Mouse (Mus musculus): ENCODE data around the gene Pphln1.

The Pphln1 gene

DNA sequence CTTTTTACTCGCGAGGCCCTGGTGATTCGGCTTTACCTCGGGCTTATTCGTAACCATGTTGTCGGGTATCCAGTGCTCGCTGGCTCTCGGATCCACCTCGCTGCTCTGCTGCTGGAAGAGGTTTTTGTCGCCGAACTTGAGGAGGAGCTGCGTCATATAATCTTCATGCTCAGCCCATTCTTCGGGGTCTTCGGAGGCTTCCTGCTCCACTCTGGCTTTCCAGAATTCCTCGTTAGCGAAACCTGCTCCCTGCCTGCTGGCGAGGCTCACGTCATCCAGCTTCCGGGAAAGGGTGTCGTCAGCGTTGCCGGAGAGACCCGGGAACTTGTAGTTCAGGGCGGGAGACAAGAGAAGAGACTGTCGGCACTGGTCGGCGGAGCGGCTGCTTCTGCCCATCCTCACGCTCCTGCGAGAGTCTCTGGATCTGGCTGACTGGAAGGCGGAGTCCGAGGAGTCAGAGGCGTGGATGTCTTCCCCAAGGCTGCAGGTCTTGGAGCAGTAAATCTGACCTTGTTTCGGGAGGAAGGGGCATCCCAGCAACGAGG, 105.1 kb downstream of the Pphln1 start:
- DNase-seq (ENCODE audit: low read depth, low spot score) = no peak

DNA sequence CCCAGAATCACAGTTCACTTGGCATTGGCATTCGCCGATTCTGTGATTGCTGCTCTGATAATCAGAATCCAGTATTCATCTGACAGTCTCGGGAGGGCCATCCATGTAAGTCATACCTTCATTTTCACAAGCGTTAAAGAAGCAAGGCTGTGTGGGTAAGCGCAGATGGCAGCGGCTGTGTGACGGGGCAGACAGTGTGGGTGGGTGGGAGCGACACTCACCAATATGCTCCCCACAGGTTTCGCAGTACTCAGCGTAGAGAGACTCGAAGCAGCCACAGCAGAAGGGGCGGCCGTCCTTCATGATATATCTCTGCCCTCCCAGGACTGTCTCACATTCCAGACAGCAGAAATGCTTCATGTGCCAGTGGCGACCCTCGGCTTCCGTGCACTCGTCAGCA, 106.7 kb downstream of the Pphln1 start:
- no peak for DNase-seq (ENCODE audit: low read depth, low spot score)

DNA sequence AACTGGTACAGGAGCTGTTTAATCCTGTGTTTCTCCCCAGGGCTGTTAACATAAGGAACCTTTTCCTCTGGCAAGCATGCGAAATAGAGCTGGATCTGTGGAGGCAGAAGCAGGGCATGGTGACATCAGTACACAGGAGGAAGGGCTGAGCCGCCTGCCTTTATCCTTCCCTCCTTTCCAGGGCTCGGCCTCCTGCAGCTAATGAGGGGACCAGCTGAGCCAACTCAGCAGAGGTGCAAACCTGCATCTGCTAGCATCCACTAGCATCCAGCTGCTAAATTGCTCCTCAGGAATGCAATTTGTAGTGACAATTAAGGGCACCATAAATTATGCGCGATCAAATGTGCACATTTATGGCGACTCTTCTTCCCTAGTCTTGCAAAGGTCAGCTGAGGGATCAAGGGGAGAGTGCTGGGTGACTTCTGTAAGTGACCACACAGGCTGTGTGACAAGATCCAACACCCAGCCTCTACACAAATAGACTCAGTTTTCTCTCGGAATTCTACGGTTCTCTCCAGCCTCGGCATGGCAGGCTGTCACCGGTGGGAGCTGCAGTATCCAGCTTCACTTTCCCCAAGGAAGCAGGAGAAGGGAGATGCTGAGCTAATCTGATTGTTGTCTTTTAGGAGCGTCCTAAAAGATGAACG, 112.7 kb downstream of the Pphln1 start:
- DNase-seq (ENCODE audit: low read depth, low spot score) = peak; percentile 55

GRCm38 (mm10) chr15:93512437-93512836, 114.3 kb downstream of the Pphln1 start:
- DNase-seq (ENCODE audit: low read depth, low spot score) = no peak

DNA sequence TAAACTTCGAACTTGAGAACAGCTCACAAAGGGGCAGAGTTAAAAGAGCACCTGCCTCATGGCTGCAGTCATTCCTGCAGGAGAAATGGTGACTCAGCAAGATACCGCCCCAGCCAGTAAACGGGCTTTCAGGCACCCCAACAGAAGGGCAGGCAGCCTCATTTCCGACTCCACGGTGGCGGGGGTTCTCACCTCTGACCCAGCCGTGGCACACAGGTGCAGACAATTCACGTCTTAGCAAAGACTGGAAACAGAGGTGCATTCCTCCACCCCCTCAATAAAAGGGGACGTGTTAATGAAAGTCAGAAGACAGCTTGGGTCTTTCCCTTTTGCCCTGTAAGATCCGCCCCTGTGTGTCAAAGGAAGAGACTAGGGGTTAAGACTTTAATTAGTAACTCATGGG, 115.8 kb downstream of the Pphln1 start:
- DNase-seq (ENCODE audit: low read depth, low spot score) = peak; percentile 78

GRCm38 (mm10) chr15:93515316-93515715, 117.2 kb downstream of the Pphln1 start:
- no peak for DNase-seq (ENCODE audit: low read depth, low spot score)

GRCm38 (mm10) chr15:93517022-93517565, 118.9 kb downstream of the Pphln1 start:
- DNase-seq (ENCODE audit: low read depth, low spot score) = no peak

GRCm38 (mm10) chr15:93518143-93518902, 120.2 kb downstream of the Pphln1 start:
- DNase-seq (ENCODE audit: low read depth, low spot score) = peak; percentile 58

DNA sequence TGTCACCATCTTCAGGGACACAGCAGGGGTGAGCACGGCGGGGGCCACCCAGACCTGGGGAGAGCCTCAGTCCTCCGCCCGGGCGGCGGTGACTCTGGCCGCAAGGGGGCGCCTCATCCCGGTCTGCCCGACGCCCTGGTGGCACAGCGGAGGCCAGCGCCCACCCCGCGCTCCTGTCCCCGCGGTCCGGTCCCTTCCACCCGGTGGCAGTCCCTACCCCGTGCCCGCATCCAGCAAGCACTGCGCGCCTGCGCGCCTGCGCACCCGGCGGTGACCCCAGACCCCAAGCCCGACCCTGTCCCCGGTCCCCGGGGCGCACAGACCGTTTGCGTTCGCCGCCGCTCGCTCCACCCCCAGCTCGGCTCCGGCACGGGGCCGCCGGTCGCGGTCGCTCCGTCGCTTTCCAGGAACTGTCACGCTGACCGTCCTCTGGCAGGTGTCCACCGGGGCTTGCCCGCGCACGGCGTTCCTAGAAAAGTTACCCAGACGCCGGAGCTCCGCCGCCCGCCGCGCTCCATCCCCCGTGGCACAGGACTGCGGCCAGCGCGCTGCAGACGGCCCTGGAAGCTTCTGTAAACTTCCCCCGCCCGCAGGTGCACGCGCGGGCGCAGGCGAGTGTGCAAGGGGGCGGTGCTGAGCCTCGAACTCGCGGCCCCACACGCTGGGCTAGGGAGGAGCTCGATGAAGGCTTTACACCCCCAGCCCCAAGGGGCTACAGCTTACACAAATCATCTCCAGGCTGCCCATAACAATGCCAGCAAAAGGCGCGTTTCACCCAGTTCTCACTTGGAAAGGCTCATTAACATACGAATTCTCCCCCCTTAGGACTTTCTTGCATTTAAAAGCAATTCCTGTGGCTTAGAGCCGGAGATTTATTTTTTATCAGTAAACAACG, 121.0 kb downstream of the Pphln1 start:
- peak; percentile 56 for DNase-seq (ENCODE audit: low read depth, low spot score)

GRCm38 (mm10) chr15:93519836-93520826, 122.0 kb downstream of the Pphln1 start:
- no peak for DNase-seq (ENCODE audit: low read depth, low spot score)

GRCm38 (mm10) chr15:93521088-93521786, 123.1 kb downstream of the Pphln1 start:
- no peak for DNase-seq (ENCODE audit: low read depth, low spot score)

DNA sequence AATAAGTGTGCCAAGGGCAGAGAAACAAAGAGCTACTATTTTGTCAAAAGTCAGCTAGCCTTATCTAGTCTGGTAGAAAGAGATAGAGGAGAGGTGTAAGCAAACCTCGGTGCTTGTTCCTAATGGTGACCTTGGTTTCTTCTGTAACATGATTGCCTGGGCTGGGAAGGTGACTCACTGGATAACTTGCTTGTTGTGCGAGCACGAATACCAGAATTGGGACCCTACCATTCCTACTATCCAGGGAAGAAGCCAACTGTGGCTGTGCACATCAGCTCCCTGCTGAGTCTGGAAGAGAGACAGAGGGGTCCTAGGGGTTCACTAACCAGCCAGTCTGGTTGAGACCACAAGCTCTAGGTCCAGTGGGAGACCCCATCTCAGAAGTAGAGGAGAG, 123.6 kb downstream of the Pphln1 start:
- DNase-seq (ENCODE audit: low read depth, low spot score) = no peak

GRCm38 (mm10) chr15:93525305-93525917, 127.3 kb downstream of the Pphln1 start:
- no peak for DNase-seq (ENCODE audit: low read depth, low spot score)

DNA sequence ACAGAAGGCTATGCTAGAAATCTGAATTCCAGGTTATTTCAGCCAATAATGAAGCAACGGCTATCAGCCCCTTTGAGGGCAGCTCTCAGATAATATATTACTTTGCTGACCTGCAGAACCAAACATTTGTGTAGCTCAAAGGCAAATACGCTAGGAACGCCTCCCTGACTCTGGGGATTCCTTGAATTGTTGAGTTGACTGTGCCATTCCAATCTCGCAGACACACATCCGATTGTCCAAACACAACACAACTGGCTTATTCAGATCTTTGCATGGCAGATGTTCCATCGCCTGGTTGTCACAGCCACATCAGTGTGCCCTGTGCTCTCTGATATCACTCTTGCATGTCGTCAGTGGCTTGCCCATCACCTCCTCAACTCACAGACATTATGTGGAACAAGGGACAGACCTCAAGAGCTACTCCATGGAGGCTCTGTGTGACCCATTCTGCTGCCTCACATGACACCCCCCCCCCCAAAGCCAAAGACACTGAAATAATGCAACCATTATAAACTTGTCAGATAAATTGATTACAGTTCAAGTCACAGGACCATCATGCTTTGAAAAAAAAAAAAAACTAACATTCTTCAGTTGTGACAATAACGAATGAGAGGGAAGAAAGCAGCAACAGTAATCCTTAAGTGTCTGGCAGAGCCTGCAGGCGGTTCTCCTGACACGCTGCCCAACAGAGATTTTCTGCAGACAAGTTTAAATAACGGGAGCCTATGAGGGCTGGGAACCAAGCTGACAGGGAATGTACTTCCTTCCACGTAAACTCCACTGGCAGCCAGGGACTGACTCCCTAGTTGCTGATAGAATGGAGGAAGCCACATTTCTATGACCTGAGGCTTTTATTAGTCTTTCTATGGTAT, 131.9 kb downstream of the Pphln1 start:
- no peak for DNase-seq (ENCODE audit: low read depth, low spot score)

- no peak for DNase-seq (ENCODE audit: low read depth, low spot score)
These were observed 132.5 kb downstream of the Pphln1 start for GRCm38 (mm10) chr15:93530703-93531032.

DNA sequence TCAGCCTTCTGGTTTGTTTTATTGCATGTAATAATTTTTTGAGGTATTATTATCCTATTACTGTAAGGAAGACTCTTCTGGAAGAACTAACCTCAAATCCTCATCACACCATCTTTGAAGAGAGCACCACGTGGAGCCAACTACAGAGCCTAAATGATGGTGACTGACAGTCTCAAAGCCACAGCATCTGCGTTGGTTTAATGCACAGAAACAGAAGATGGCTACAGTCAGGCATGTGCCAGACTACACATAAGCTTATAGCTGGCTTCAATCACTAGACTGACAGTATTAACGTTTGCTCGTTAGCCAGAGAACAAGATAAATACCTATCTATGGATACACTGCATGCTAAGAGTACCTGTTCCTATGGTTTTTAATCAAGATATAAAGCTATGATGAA, 138.0 kb downstream of the Pphln1 start:
- DNase-seq (ENCODE audit: low read depth, low spot score) = no peak

DNA sequence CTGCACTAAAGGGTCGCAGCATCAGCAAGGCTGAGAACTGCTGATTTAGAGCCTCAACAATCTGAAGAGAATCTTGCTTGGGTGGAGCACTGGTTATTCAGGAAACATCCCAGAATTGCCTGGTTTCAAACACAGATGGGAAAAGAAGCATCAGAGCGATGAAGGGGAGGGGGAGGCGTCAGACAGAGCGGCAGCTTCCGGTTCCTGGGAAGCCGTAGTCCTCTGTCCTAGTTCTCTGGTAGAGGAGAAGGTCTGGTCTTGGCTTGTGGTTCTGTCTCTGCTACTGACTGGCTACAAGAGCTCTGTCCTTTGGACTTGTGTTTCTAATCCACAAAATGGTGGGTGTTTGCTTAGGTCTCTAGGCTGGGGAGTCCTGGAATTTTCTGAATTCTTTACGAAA, 139.6 kb downstream of the Pphln1 start:
- DNase-seq (ENCODE audit: low read depth, low spot score) = no peak

- DNase-seq (ENCODE audit: low read depth, low spot score) = no peak
These were observed 140.5 kb downstream of the Pphln1 start for GRCm38 (mm10) chr15:93538551-93539205.
